Mouse (Mus musculus): ENCODE measurements around the gene Eno3. TPM values are rescaled to one million over a fixed set of nuclear protein-coding genes. Genes with fewer than 3 reads are reported as not detected.

Gene Eno3
- total RNA-seq, 1 experiment from 2014 or later: 8.9 TPM

- ATAC-seq (replicated peaks; ENCODE audit: low read depth, poor library complexity, severe bottlenecking): no peak
Observed at GRCm38 (mm10) chr11:70706127-70706526, 49.1 kb downstream of the Eno3 start.

DNA sequence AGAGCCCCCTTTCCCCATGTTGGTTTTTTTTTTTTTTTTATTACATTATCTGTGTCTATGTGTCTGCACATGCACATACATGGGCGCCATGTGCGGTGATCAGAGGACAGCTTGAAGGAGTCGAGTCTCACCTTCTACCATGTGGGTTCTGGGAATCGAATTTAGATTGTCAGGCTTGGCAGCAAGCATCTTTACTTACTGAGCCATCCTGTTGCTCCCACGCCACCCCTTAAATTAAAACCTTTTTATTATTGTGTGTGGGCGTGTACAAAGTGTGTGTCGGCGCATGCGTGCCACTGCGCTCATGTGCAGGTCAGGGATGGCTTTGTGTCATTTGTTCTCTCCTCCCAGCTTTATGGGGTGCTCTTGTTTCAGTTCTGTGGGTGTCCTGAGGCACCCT is 54.0 kb downstream of the Eno3 start:
- ATAC-seq (replicated peaks; ENCODE audit: low read depth, poor library complexity, severe bottlenecking): no peak

Other genes starting within 250 kb of the Eno3 start
- 13.4 and 16.5 TPM in 2 replicates for gene Pelp1, start 247.2 kb upstream of the Eno3 start, total RNA-seq (2017)
- 43.6 and 46.6 TPM in 2 replicates for gene Arrb2, start 224.6 kb upstream of the Eno3 start, total RNA-seq (2017)
- 36.3 and 43.1 TPM in 2 replicates for gene Med11, start 205.3 kb upstream of the Eno3 start, total RNA-seq (2017)
- gene Zmynd15, start 197.8 kb upstream of the Eno3 start, total RNA-seq (2017): not detected in 2 replicates
- gene Cxcl16, start 197.2 kb upstream of the Eno3 start, total RNA-seq (2017): not detected in 2 replicates
- not detected in 2 replicates for gene Tm4sf5, start 152.0 kb upstream of the Eno3 start, total RNA-seq (2017)
- gene Vmo1, start 142.6 kb upstream of the Eno3 start, total RNA-seq (2017): not detected in 2 replicates
- gene Gltpd2, start 138.0 kb upstream of the Eno3 start, total RNA-seq (2017): not detected in 2 replicates
- gene Psmb6, start 131.8 kb upstream of the Eno3 start, total RNA-seq (2017): 218 and 223 TPM in 2 replicates
- not detected in 2 replicates for gene Gm40193, start 124.3 kb upstream of the Eno3 start, total RNA-seq (2017)
- gene Pld2, start 117.1 kb upstream of the Eno3 start, total RNA-seq (2017): 1.2 and 2.7 TPM in 2 replicates
- 30.8 and 33.5 TPM in 2 replicates for gene Mink1, start 94.3 kb upstream of the Eno3 start, total RNA-seq (2017)
- not detected in 2 replicates for gene 4930544D05Rik, start 41.4 kb upstream of the Eno3 start, total RNA-seq (2017)
- gene Chrne, start 38.0 kb upstream of the Eno3 start, total RNA-seq (2017): 0.37 TPM in 1 of 2 replicates, not detected in the other
- gene Gp1ba, start 18.1 kb upstream of the Eno3 start, total RNA-seq (2017): 0.58 and 3.2 TPM in 2 replicates
- gene Rnf167, start 10.0 kb upstream of the Eno3 start, total RNA-seq (2017): 56.9 and 65.8 TPM in 2 replicates
- gene Slc25a11, start 9.7 kb upstream of the Eno3 start, total RNA-seq (2017): 52.5 and 60.6 TPM in 2 replicates
- gene Pfn1, start 2.6 kb upstream of the Eno3 start, total RNA-seq (2017): 437 and 465 TPM in 2 replicates
- 43.2 and 53.2 TPM in 2 replicates for gene Spag7, start 12.2 kb downstream of the Eno3 start, total RNA-seq (2017)
- gene Camta2, start 30.9 kb downstream of the Eno3 start, total RNA-seq (2017): 5.3 and 13.3 TPM in 2 replicates
- not detected in 2 replicates for gene Inca1, start 43.0 kb downstream of the Eno3 start, total RNA-seq (2017)
- gene Kif1c, start 43.3 kb downstream of the Eno3 start, total RNA-seq (2017): 4.7 and 8.6 TPM in 2 replicates
- 2.3 and 4.2 TPM in 2 replicates for gene Zfp3, start 107.0 kb downstream of the Eno3 start, total RNA-seq (2017)
- not detected in 2 replicates for gene Scimp, start 155.4 kb downstream of the Eno3 start, total RNA-seq (2017)
- 63.2 and 68.4 TPM in 2 replicates for gene Rabep1, start 187.6 kb downstream of the Eno3 start, total RNA-seq (2017)

Measured in common myeloid progenitor, adult 5-6 weeks (primary cell).